Mouse (Mus musculus) neural tube, embryonic 15.5 days (tissue): ENCODE results near the gene Foxp1. TPM values are rescaled to one million over a fixed set of nuclear protein-coding genes. Genes with fewer than 3 reads are reported as not detected.
A peak's percentile ranks its signal among the peaks of the same experiment; 100 is the strongest.

ENCODE experiments used
- ATAC-seq: fragments of 200-750 bp; cut with Nextera tagmentation; 2 replicates; pipeline ENCODE4 v1.8.0; 2017; ENCODE audit warnings: mild to moderate bottlenecking, moderate TSS enrichment, moderate library complexity; ENCODE audit not compliant: low FRiP score
- H3K27ac ChIP-seq: fragments of 300-500 bp; sonication (generic); replicated peaks from 2 replicates; pipeline ENCODE4 v1.5.1; 2015; ENCODE audit warnings: mild to moderate bottlenecking, inconsistent platforms
- H3K27me3 ChIP-seq: fragments of 300-500 bp; sonication (generic); replicated peaks from 2 replicates; pipeline ENCODE4 v1.6.1; 2015; ENCODE audit warnings: inconsistent platforms
- H3K36me3 ChIP-seq: fragments of 300-500 bp; sonication (generic); 2 replicates; pipeline ENCODE4 v1.6.1; 2015; ENCODE audit warnings: inconsistent platforms
- H3K4me1 ChIP-seq: fragments of 300-500 bp; sonication (generic); 2 replicates; pipeline ENCODE4 v1.6.1; 2015; ENCODE audit warnings: inconsistent platforms
- H3K4me2 ChIP-seq: fragments of 300-500 bp; sonication (generic); 2 replicates; pipeline ENCODE4 v1.6.1; 2015; ENCODE audit warnings: inconsistent platforms, mild to moderate bottlenecking, moderate library complexity
- H3K4me3 ChIP-seq: fragments of 300-500 bp; sonication (generic); replicated peaks from 2 replicates; pipeline ENCODE4 v1.5.1; 2015; ENCODE audit warnings: mild to moderate bottlenecking, inconsistent platforms
- H3K9ac ChIP-seq: fragments of 300-500 bp; sonication (generic); replicated peaks from 2 replicates; pipeline ENCODE4 v1.6.1; 2015; ENCODE audit warnings: mild to moderate bottlenecking, inconsistent platforms
- H3K9me3 ChIP-seq: fragments of 300-500 bp; sonication (generic); replicated peaks from 2 replicates; pipeline ENCODE4 v1.6.1; 2016; ENCODE audit warnings: inconsistent platforms
- WGBS: fragments of 180-500 bp; shearing (Covaris S2); methylation state at CpG from one replicate; pipeline ENCODE4 v1.1.7; 2015; ENCODE audit warnings: mixed read lengths; 5-methylcytosine and 5-hydroxymethylcytosine counted together
- polyA plus RNA-seq: library from polyadenylated mRNA; unstranded; fragments of >200 nt; fragmentation: Nextera tagmentation; extraction: Ambion mirVana; gene quantifications from 2 replicates; pipeline ENCODE4 v1.2.1, GENCODE M21; 2015

The Foxp1 gene
- polyA plus RNA-seq, 1 experiment from 2014 or later, result 51.0 TPM

GRCm38 (mm10) chr6:99013119-99013865 lies 509.2 kb downstream of the Foxp1 start:
- H3K9me3 ChIP-seq, result no peaks in the 10 kb centered on the region
- H3K27ac ChIP-seq, result 0 out of 2 replicates have a peak overlapping the region, but pooled peaks have one; percentile 28
- WGBS, result 13% methylated on average over 14 of the region's 14 CpGs
- peaks cover 10% of the 10 kb centered on the region for H3K27me3 ChIP-seq
- H3K4me3 ChIP-seq, result no peak overlapping the region
- H3K36me3 ChIP-seq, result no peaks in the 10 kb centered on the region
- peaks cover 28% of the 10 kb centered on the region for H3K4me1 ChIP-seq
- no peak overlapping the region for H3K9ac ChIP-seq
- peak overlapping the region; percentile 28; the same call in 1 of the 2 replicates for H3K4me2 ChIP-seq
- ATAC-seq, result no peak

DNA sequence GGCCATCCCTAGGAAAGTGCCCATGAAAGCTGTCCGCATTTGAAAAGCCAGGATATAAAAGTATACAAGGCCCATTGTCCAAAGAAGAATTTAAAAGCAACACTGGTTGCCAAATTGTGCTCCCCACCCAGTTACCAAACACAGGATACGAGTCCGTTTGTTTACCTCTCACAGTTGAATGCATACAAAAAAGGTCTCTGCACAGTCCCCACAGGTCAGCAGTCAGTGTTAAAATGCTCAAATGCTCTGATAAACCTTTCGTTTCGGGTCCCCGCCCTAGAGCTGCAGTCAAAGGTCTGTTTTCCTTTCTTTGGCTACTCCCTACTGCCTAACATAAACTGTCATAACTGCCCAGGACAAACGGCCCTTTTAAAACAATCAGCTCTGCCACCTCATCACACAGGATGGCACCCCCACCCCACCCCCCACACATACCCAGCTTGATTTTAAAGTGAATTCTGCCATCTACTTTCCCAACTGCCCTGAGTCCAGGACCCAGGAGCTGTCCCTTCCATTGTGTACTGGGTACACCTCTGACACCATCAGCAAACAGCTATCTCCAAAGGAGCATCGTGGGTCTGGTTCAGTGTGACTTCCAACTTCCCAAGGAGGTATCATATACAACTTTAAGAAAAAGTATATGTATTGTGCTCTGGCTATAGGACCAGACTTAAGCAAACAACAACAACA lies 510.5 kb downstream of the Foxp1 start:
- no peak for ATAC-seq
- Histone ChIP-seq H3K27me3 (peaks cover 10% of the 10 kb centered on the region), H3K4me1 (peaks cover 28% of the 10 kb centered on the region)

GRCm38 (mm10) chr6:99009771-99010170 lies 512.8 kb downstream of the Foxp1 start:
- no peak for ATAC-seq
- Histone ChIP-seq H3K4me2 (no peak overlapping the region), H3K4me3 (no peak overlapping the region), H3K9me3 (no peaks in the 10 kb centered on the region), H3K9ac (no peak overlapping the region), H3K4me1 (peaks cover 33% of the 10 kb centered on the region), H3K27me3 (peaks cover 7% of the 10 kb centered on the region), H3K27ac (no peak overlapping the region), H3K36me3 (no peaks in the 10 kb centered on the region)
- WGBS, result 45% methylated on average over 10 of the region's 10 CpGs

More for the DNA sequence above, 510.5 kb downstream of the Foxp1 start:
- no peak overlapping the region for H3K4me2 ChIP-seq
- no peak overlapping the region for H3K27ac ChIP-seq
- H3K4me3 ChIP-seq, result no peak overlapping the region
- WGBS, result 58% methylated on average over 8 of the region's 8 CpGs
- no peak overlapping the region for H3K9ac ChIP-seq
- no peaks in the 10 kb centered on the region for H3K9me3 ChIP-seq
- no peaks in the 10 kb centered on the region for H3K36me3 ChIP-seq

- 94% methylated on average over 1 of the region's 1 CpGs for WGBS
- no peak for ATAC-seq
Measured at GRCm38 (mm10) chr6:99008565-99008964, 514.0 kb downstream of the Foxp1 start.

GRCm38 (mm10) chr6:99007542-99007941 lies 515.0 kb downstream of the Foxp1 start:
- peaks cover 15% of the 10 kb centered on the region for H3K4me1 ChIP-seq
- H3K9me3 ChIP-seq, result no peaks in the 10 kb centered on the region
- H3K9ac ChIP-seq, result no peak overlapping the region
- no peak overlapping the region for H3K27ac ChIP-seq
- no peak for ATAC-seq
- no peak overlapping the region for H3K4me3 ChIP-seq
- H3K36me3 ChIP-seq, result no peaks in the 10 kb centered on the region
- H3K27me3 ChIP-seq, result peaks cover 11% of the 10 kb centered on the region
- WGBS, result 61% methylated on average over 6 of the region's 6 CpGs
- H3K4me2 ChIP-seq, result no peak overlapping the region

More at GRCm38 (mm10) chr6:99008565-99008964, 514.0 kb downstream of the Foxp1 start:
- H3K4me2 ChIP-seq, result no peak overlapping the region
- H3K27me3 ChIP-seq, result peaks cover 7% of the 10 kb centered on the region
- H3K4me1 ChIP-seq, result peaks cover 25% of the 10 kb centered on the region
- H3K36me3 ChIP-seq, result no peaks in the 10 kb centered on the region
- H3K27ac ChIP-seq, result no peak overlapping the region
- H3K9ac ChIP-seq, result no peak overlapping the region
- H3K9me3 ChIP-seq, result no peaks in the 10 kb centered on the region
- H3K4me3 ChIP-seq, result no peak overlapping the region

- no peak for ATAC-seq
- H3K4me3 ChIP-seq, result no peak overlapping the region
- H3K36me3 ChIP-seq, result no peaks in the 10 kb centered on the region
- no peak overlapping the region for H3K4me2 ChIP-seq
- no peaks in the 10 kb centered on the region for H3K9me3 ChIP-seq
- no peak overlapping the region for H3K27ac ChIP-seq
- WGBS, result 41% methylated on average over 12 of the region's 12 CpGs
- H3K9ac ChIP-seq, result no peak overlapping the region
- H3K27me3 ChIP-seq, result peaks cover 8% of the 10 kb centered on the region; the same call in 1 of the 2 replicates
- peaks cover 15% of the 10 kb centered on the region for H3K4me1 ChIP-seq
Measured at GRCm38 (mm10) chr6:99004255-99004997, 518.1 kb downstream of the Foxp1 start.

DNA sequence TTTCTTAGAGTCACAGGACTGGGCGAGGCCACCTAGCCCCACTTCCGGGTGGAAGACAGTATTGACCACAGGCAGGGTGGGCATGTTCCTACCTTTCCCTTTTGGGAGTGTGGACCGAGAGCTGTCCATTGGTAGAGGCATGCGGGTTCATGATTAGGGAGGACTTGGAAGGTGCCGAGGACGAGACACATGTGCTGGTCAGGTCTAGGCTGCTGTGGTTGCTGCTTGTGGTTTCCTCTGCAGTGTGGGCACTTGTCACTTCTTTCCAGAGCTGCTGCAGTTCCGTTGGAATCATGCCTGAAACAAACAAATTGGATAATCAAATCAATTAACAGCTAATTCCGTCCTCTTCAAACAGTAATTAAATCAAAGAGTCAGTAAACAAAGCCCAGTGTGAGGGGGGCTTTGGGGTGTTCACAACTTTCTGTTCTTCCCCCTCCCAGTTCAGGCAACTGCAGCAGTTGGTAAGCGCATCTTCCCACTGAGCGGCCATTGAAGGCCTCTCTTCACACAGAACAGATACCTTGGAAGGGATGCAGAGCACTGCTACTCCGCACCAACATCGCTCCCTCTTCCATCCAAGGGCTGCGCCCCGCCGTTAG lies 519.3 kb downstream of the Foxp1 start:
- no peak overlapping the region for H3K4me3 ChIP-seq
- no peak for ATAC-seq
- no peak overlapping the region for H3K9ac ChIP-seq
- no peak overlapping the region for H3K4me2 ChIP-seq
- peaks cover 22% of the 10 kb centered on the region for H3K4me1 ChIP-seq
- 86% methylated on average over 15 of the region's 15 CpGs for WGBS
- no peaks in the 10 kb centered on the region for H3K36me3 ChIP-seq
- H3K27ac ChIP-seq, result no peak overlapping the region
- no peaks in the 10 kb centered on the region for H3K9me3 ChIP-seq
- H3K27me3 ChIP-seq, result 0 out of 2 replicates have a peak, but pooled peaks cover 8% of the 10 kb centered on the region

DNA sequence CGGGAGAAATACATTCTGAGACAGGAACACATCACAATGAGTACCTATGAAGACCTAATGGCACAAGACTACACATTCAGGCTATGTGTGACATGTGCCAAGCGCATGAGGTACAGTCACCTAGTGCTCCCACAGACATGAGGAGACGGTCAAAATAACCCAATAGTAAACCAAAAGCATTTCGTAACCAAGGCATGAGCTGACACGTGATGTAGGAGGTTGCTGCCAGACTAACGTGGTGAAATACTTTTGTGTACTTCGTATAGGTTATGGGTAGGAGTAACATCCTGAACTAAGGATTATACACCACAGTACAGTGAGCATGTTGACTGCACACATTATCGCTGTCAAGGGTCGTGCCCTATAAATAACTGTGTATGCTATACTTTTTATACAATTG lies 520.9 kb downstream of the Foxp1 start:
- H3K36me3 ChIP-seq, result no peaks in the 10 kb centered on the region
- WGBS, result 93% methylated on average over 9 of the region's 9 CpGs
- H3K4me1 ChIP-seq, result peaks cover 24% of the 10 kb centered on the region
- ATAC-seq, result no peak
- H3K27ac ChIP-seq, result no peak overlapping the region
- 0 out of 2 replicates have a peak, but pooled peaks cover 4% of the 10 kb centered on the region for H3K27me3 ChIP-seq
- H3K4me2 ChIP-seq, result no peak overlapping the region
- no peaks in the 10 kb centered on the region for H3K9me3 ChIP-seq
- H3K9ac ChIP-seq, result no peak overlapping the region
- H3K4me3 ChIP-seq, result no peak overlapping the region

- H3K4me2 ChIP-seq, result peak overlapping the region; percentile 53
- no peaks in the 10 kb centered on the region for H3K9me3 ChIP-seq
- H3K4me3 ChIP-seq, result peak overlapping the region; percentile 19
- 0 out of 2 replicates have a peak, but pooled peaks cover 4% of the 10 kb centered on the region for H3K27me3 ChIP-seq
- H3K9ac ChIP-seq, result no peak overlapping the region
- peaks cover 25% of the 10 kb centered on the region for H3K4me1 ChIP-seq
- 39% methylated on average over 35 of the region's 35 CpGs for WGBS
- ATAC-seq, result no peak
- no peak overlapping the region for H3K27ac ChIP-seq
- no peaks in the 10 kb centered on the region for H3K36me3 ChIP-seq
Measured at GRCm38 (mm10) chr6:98998971-98999932, 523.3 kb downstream of the Foxp1 start.

DNA sequence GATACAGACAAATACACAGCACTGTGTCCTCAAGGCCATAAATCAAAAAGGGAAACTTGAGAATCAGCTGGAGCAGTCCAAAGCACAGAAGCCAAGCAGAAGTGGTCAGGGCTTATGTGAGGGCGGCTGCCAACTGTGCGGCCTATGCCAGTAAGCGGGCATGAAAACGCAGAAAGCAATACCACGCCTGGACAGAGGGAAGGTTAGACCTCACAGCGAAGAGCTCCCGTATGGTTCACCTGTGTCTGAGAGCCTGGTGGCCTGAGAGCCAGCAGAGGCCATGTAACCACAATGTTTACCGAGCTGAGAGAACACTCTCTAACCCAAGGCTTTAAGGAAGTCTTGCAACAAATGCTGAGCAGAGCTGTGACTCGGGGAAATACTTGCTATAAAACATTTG lies 524.8 kb downstream of the Foxp1 start:
- H3K4me3 ChIP-seq, result no peak overlapping the region
- no peak overlapping the region for H3K4me2 ChIP-seq
- no peaks in the 10 kb centered on the region for H3K9me3 ChIP-seq
- 65% methylated on average over 9 of the region's 9 CpGs for WGBS
- H3K27me3 ChIP-seq, result no peaks in the 10 kb centered on the region
- no peak overlapping the region for H3K27ac ChIP-seq
- no peak for ATAC-seq
- no peaks in the 10 kb centered on the region for H3K36me3 ChIP-seq
- H3K4me1 ChIP-seq, result peaks cover 30% of the 10 kb centered on the region
- no peak overlapping the region for H3K9ac ChIP-seq
